Mouse (Mus musculus): ENCODE measurements around the gene Lkaaear1. TPM values are rescaled to one million over a fixed set of nuclear protein-coding genes. Genes with fewer than 3 reads are reported as not detected.

The Lkaaear1 gene
- not detected in 2 replicates for polyA plus RNA-seq (2015; fragmentation: Nextera tagmentation; extraction: Ambion mirVana)

GRCm38 (mm10) chr2:181698241-181698640, at the start of gene Lkaaear1:
Gene Lkaaear1, minus strand, starts transcription at chr2:181698442.
- 47% methylated on average over 5 of the region's 5 CpGs for WGBS
- Histone ChIP-seq H3K4me3 (no peak within 1 kb of the TSS), H3K9ac (no peak within 1 kb of the TSS), H3K36me3 (ENCODE audit: poor library complexity, severe bottlenecking) (no peaks in the 10 kb centered on the region), H3K4me2 (no peak within 1 kb of the TSS), H3K27me3 (peaks cover 2% of the 10 kb centered on the region; the same call in 1 of the 2 replicates), H3K27ac (no peak within 1 kb of the TSS), H3K4me1 (peaks cover 5% of the 10 kb centered on the region; the same call in 1 of the 2 replicates), H3K9me3 (replicated peaks) (no peaks in the 10 kb centered on the region)
- no peak for ATAC-seq

DNA sequence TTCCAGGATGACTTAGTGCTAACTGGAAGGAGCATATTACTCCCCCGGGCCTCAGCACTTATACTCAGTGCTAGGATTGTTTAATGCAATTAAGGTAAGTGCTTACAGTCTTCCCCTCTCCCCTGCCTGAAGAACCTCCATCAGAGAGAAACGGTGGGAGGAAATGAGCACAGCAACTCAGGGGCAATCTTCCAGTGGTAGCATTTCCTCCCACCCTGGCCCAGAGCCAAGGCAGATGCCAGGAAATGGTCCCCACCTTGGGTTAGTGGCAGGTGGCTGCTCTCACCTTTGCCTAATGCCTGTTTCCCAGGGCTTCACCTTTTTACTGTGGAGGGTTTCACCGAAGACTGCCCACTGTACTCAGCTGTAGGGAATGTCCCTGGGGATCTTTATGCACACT, 31.8 kb upstream of the Lkaaear1 start:
- no peak overlapping the region for H3K9ac ChIP-seq
- no peak overlapping the region for H3K4me3 ChIP-seq
- no peak overlapping the region for H3K27ac ChIP-seq
- no peaks in the 10 kb centered on the region for H3K9me3 ChIP-seq (replicated peaks)
- peaks cover 13% of the 10 kb centered on the region for H3K4me1 ChIP-seq
- H3K27me3 ChIP-seq, result no peaks in the 10 kb centered on the region
- ATAC-seq, result no peak
- H3K36me3 ChIP-seq (ENCODE audit: poor library complexity, severe bottlenecking), result no peaks in the 10 kb centered on the region
- H3K4me2 ChIP-seq, result no peak overlapping the region
- WGBS, result 73% methylated on average over 3 of the region's 3 CpGs

DNA sequence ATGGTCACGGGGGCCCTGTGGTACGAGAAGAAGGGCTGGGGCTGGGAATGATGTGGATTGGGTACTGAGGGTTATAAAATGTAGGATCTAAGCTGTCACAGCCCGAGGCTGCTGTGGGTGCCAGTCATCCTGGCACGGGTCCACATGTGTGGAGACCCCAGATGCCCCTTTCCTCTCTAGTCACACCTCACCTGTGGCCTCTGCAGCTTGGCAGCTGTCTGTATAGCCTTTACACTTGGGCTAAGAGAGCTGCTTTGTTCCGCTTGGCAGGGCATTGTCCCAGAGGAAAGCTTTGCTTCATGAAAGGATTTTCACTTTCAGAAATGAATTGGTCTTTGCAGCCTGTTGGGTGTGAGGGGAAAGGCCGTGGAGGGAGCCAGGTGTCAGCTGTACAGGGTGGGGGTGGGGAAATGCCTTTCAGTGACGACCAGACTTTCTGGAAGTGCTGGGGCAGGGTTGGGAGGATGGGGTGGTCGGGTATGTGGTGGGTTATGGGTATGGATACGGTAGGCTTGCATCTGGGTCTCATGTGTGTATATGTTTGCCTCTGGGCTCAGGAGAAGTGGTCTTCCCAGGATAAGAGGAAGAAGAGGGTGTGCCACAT, 29.5 kb upstream of the Lkaaear1 start:
- Histone ChIP-seq H3K27ac (peak overlapping the region; percentile 54), H3K9ac (no peak overlapping the region), H3K4me2 (no peak overlapping the region), H3K9me3 (replicated peaks) (no peaks in the 10 kb centered on the region), H3K36me3 (ENCODE audit: poor library complexity, severe bottlenecking) (no peaks in the 10 kb centered on the region), H3K4me1 (peaks cover 13% of the 10 kb centered on the region), H3K27me3 (no peaks in the 10 kb centered on the region), H3K4me3 (no peak overlapping the region)
- WGBS, result 33% methylated on average over 9 of the region's 9 CpGs
- ATAC-seq, result peak; percentile 69

DNA sequence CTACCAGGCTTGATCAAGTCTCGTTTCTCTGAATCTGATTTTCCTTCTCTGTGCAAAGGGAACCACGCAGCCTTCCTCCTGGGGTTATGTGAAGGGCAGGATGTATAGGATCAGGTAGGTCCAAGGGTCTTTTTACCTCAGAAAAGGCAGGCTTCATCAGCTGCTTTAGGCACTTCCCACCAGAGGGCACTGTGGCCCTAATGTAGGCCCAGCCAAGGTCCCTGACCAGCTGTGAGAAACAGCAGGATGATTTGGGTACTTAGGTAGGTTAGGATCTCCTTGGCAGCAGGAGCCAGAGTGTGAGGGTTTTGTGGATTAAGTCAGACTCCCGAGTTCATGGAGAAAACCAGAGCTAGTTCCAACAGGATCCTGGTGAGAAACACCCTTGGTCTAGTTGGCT, 24.0 kb upstream of the Lkaaear1 start:
- peaks cover 4% of the 10 kb centered on the region for H3K4me1 ChIP-seq
- ATAC-seq, result peak; percentile 24; the same call in 1 of the 2 replicates
- WGBS, result 12% methylated on average over 3 of the region's 3 CpGs
- H3K27ac ChIP-seq, result no peak overlapping the region
- peaks cover 22% of the 10 kb centered on the region for H3K36me3 ChIP-seq (ENCODE audit: poor library complexity, severe bottlenecking)
- H3K9ac ChIP-seq, result no peak overlapping the region
- no peaks in the 10 kb centered on the region for H3K9me3 ChIP-seq (replicated peaks)
- no peak overlapping the region for H3K4me3 ChIP-seq
- no peaks in the 10 kb centered on the region for H3K27me3 ChIP-seq
- no peak overlapping the region for H3K4me2 ChIP-seq

- H3K27ac ChIP-seq, result no peak overlapping the region
- no peak overlapping the region for H3K4me3 ChIP-seq
- peaks cover 11% of the 10 kb centered on the region for H3K4me1 ChIP-seq
- no peak overlapping the region for H3K9ac ChIP-seq
- H3K27me3 ChIP-seq, result no peaks in the 10 kb centered on the region
- H3K9me3 ChIP-seq (replicated peaks), result no peaks in the 10 kb centered on the region
- H3K4me2 ChIP-seq, result no peak overlapping the region
- no peak for ATAC-seq
- peaks cover 22% of the 10 kb centered on the region for H3K36me3 ChIP-seq (ENCODE audit: poor library complexity, severe bottlenecking)
Observed at GRCm38 (mm10) chr2:181721200-181721599, 23.0 kb upstream of the Lkaaear1 start.

GRCm38 (mm10) chr2:181720061-181720460, 21.8 kb upstream of the Lkaaear1 start:
- Histone ChIP-seq H3K9me3 (replicated peaks) (no peaks in the 10 kb centered on the region), H3K4me1 (peaks cover 23% of the 10 kb centered on the region), H3K27ac (no peak overlapping the region), H3K36me3 (ENCODE audit: poor library complexity, severe bottlenecking) (peaks cover 22% of the 10 kb centered on the region), H3K9ac (no peak overlapping the region), H3K4me2 (no peak overlapping the region), H3K4me3 (no peak overlapping the region), H3K27me3 (no peaks in the 10 kb centered on the region)
- WGBS, result 45% methylated on average over 3 of the region's 3 CpGs
- no peak for ATAC-seq

DNA sequence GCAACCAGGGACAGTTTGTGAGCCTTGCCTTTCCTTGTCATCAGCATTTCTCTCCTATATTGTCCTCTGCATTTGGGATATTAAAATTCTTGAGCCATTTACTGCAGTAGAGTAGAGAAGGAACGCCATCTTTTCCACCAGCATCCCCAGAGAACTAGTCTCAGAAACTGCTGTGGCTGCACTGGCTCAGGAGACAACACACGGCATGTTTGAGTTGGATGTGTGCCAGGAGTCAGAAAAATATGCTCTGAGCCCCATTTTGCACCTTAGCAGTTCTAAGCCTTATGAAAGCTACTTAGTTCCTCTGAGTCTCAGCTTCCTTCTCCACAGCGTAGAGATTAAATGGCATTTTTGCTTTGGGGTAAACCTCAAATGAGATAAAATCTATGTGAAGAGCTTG, 18.7 kb upstream of the Lkaaear1 start:
- H3K9ac ChIP-seq, result no peak overlapping the region
- H3K27ac ChIP-seq, result no peak overlapping the region; the same call in 1 of the 2 replicates
- peak overlapping the region; percentile 66 for H3K4me2 ChIP-seq
- H3K36me3 ChIP-seq (ENCODE audit: poor library complexity, severe bottlenecking), result peaks cover 22% of the 10 kb centered on the region
- H3K9me3 ChIP-seq (replicated peaks), result no peaks in the 10 kb centered on the region
- ATAC-seq, result no peak
- H3K4me3 ChIP-seq, result 0 out of 2 replicates have a peak overlapping the region, but pooled peaks have one; percentile 44
- WGBS, result 70% methylated on average over 3 of the region's 3 CpGs
- peaks cover 39% of the 10 kb centered on the region for H3K4me1 ChIP-seq
- H3K27me3 ChIP-seq, result no peaks in the 10 kb centered on the region

DNA sequence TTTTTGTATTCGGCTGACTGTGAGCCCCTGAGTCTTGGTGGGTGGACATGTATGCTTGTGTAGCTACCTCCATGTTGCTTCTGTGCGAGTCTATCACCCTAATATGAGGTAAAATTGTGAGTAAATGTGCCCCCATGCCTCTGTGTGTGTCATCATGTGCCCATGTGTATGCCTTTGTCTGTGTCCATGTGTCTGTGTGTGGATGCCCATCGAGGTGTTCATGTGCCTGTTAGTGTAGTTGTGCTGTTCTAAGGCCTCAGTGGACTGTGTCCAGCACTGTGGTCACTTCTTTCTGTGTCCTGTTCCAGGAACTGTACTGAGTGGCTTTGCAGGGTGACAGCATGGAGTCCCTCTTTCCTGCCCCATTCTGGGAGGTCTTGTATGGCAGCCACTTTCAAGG, 17.1 kb upstream of the Lkaaear1 start:
- H3K4me2 ChIP-seq, result peak overlapping the region; percentile 66
- H3K27me3 ChIP-seq, result no peaks in the 10 kb centered on the region
- ATAC-seq, result peak; percentile 45
- peaks cover 39% of the 10 kb centered on the region for H3K4me1 ChIP-seq
- WGBS, result 50% methylated on average over 3 of the region's 3 CpGs
- H3K9ac ChIP-seq, result peak overlapping the region; percentile 74
- H3K9me3 ChIP-seq (replicated peaks), result no peaks in the 10 kb centered on the region
- H3K27ac ChIP-seq, result peak overlapping the region; percentile 87
- H3K4me3 ChIP-seq, result peak overlapping the region; percentile 44
- H3K36me3 ChIP-seq (ENCODE audit: poor library complexity, severe bottlenecking), result peaks cover 22% of the 10 kb centered on the region

DNA sequence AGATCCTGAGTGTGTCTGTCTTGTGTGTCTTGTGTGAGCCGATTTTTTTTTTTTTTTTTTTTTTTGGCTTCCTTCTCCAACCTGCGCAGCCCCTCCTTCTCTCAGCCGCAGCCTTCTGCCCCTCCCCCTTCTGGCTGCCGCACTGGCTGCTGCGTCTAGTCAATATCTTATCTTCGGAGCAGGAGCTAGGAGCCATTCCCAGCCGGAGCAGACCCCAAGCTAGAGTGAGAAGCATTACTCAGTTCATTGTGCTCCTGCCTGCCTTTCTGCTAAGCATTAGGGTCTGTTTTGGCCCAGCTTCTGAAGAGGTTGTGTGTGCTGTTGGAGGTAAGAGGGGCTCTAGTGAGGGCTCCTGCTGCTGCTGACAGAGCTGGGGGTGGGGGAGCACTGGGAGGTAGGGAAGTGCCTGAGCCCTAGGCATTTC, 16.7 kb upstream of the Lkaaear1 start, which contains the start of gene Oprl1:
Gene Oprl1, plus strand, starts transcription at position 114 of the 424 bp plus-strand sequence.
- H3K36me3 ChIP-seq (ENCODE audit: poor library complexity, severe bottlenecking), result peaks cover 18% of the 10 kb centered on the region
- peak within 1 kb of the TSS; percentile 44 for H3K4me3 ChIP-seq
- no peaks in the 10 kb centered on the region for H3K27me3 ChIP-seq
- peak within 1 kb of the TSS; percentile 87 for H3K27ac ChIP-seq
- ATAC-seq, result peak; percentile 74
- peak within 1 kb of the TSS; percentile 66 for H3K4me2 ChIP-seq
- WGBS, result under 1% methylated on average over 7 of the region's 7 CpGs
- H3K4me1 ChIP-seq, result peaks cover 39% of the 10 kb centered on the region
- H3K9me3 ChIP-seq (replicated peaks), result no peaks in the 10 kb centered on the region
- H3K9ac ChIP-seq, result peak within 1 kb of the TSS; percentile 74

GRCm38 (mm10) chr2:181713749-181714148, 15.5 kb upstream of the Lkaaear1 start:
- WGBS, result 70% methylated on average over 1 of the region's 1 CpGs
- Histone ChIP-seq H3K4me3 (no peak overlapping the region), H3K36me3 (ENCODE audit: poor library complexity, severe bottlenecking) (peaks cover 6% of the 10 kb centered on the region), H3K9ac (peak overlapping the region; percentile 27), H3K27me3 (no peaks in the 10 kb centered on the region), H3K4me1 (peaks cover 39% of the 10 kb centered on the region), H3K27ac (peak overlapping the region; percentile 87), H3K4me2 (peak overlapping the region; percentile 66), H3K9me3 (replicated peaks) (no peaks in the 10 kb centered on the region)
- peak; percentile 70 for ATAC-seq

- Histone ChIP-seq H3K9ac (no peak overlapping the region), H3K4me2 (no peak overlapping the region), H3K27ac (no peak overlapping the region), H3K4me1 (no peaks in the 10 kb centered on the region), H3K36me3 (ENCODE audit: poor library complexity, severe bottlenecking) (no peaks in the 10 kb centered on the region), H3K4me3 (no peak overlapping the region), H3K27me3 (no peaks in the 10 kb centered on the region), H3K9me3 (replicated peaks) (no peaks in the 10 kb centered on the region)
- no peak for ATAC-seq
- WGBS, result 36% methylated on average over 4 of the region's 4 CpGs
Observed at GRCm38 (mm10) chr2:181706668-181707067, 8.4 kb upstream of the Lkaaear1 start.

DNA sequence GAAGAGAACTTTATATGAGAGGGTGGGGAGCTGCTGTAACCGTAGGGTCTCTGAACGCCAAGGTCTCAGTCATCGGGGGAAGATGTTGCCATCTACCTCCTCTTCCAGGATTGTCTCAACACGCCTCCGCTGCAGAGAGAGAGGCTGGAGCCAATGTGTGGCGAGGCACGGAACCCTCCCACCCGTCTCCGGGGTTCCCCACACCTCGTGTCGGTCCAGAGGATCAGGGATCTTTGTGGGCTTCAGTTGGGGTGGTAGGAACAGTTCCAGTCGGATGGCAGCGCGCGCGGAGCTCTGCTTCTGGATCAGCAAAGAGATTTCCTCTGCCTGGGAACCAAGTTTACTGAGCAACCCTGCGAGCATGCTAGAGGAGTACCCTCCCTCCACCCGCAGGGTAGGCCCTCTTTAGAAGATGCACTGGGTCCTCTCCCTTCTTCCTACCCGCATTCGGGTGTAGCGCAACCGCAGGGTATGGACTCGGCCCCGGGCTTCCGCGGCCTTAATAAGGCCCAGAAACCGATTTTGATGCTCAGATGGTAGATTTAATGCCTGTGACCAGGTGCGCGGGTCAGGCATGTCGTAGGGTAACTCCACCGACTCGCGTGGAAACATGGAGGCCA, 1.3 kb downstream of the Lkaaear1 start:
- no peak for ATAC-seq
- Histone ChIP-seq H3K9me3 (replicated peaks) (no peaks in the 10 kb centered on the region), H3K4me3 (no peak overlapping the region), H3K4me2 (no peak overlapping the region), H3K27ac (no peak overlapping the region), H3K27me3 (peaks cover 2% of the 10 kb centered on the region; the same call in 1 of the 2 replicates), H3K9ac (no peak overlapping the region), H3K36me3 (ENCODE audit: poor library complexity, severe bottlenecking) (no peaks in the 10 kb centered on the region), H3K4me1 (peaks cover 17% of the 10 kb centered on the region)
- WGBS, result 78% methylated on average over 33 of the region's 33 CpGs
